Mouse (Mus musculus) left cerebral cortex, postnatal 4 days (tissue): ENCODE measurements at regions not wholly inside any gene's neighbourhood (a gene's known extent, or its start where the extent isn't known, plus 50 kb on each side); places are given as distances from the start of the nearest gene placed in this dataset.
A peak's percentile ranks its signal among the peaks of the same experiment; 100 is the strongest.

Experiments used
- DNase-seq: peaks from one replicate; pipeline ENCODE4 v3.0.0-alpha.2; 2022
- intact Hi-C: fragments of 180-260 bp; cut with DNase I; formaldehyde crosslinking; loops from one replicate; pipeline ENCODE4 v1.15.1; 2025

- DNase-seq = peak; percentile 41
- intact Hi-C loops = no loop called here
These were observed 1492.4 kb downstream of the Tbl1xr1 start for GRCm38 (mm10) chr3:23568806-23569205.

- DNase-seq = no peak
- intact Hi-C loops = no loop called here
These were observed 1516.2 kb downstream of the Tbl1xr1 start for GRCm38 (mm10) chr3:23592506-23593141.

GRCm38 (mm10) chr3:23601469-23601868 is 1525.0 kb downstream of the Tbl1xr1 start:
- intact Hi-C loops = no loop called here
- no peak for DNase-seq

GRCm38 (mm10) chr3:23610054-23610453 is 1533.6 kb downstream of the Tbl1xr1 start:
- DNase-seq = no peak
- intact Hi-C loops = no loop called here

- intact Hi-C loops = no loop called here
- DNase-seq = no peak
These were observed 1485.3 kb downstream of the Naaladl2 start for GRCm38 (mm10) chr3:23658585-23659252.

GRCm38 (mm10) chr3:23706748-23707147 is 1437.3 kb downstream of the Naaladl2 start:
- no peak for DNase-seq
- intact Hi-C loops = no loop called here
